Mouse (Mus musculus): ENCODE measurements around the gene Rep15. TPM values are rescaled to one million over a fixed set of nuclear protein-coding genes. Genes with fewer than 3 reads are reported as not detected.

The Rep15 gene
- total and polyA plus RNA-seq, 2 experiments from 2014 or later, result 0.49 to 0.83 TPM

DNA sequence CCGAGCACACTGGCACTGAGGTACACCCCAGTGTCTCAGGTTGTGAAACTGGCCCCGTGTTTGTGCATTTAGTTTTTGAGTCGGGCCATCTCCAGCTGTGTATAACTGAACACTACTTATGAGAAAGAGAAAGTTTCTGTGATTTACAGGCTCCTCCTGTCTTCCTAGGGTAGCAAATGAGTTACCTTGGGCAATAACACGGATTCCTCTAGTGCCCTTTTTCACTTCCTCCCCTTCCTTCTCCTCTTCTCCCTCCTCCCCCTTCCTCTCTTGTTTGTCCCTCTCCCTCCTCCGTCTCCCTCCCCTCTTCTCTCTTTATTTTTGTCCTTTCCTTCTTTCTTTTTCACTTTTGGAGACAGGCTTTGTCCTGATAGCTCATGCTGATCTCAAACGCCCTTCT lies 20.8 kb upstream of the Rep15 start:
- H3K4me2 ChIP-seq (ENCODE audit: low read depth, low read length, poor library complexity, severe bottlenecking), result no peak overlapping the region
- no peak for ATAC-seq (ENCODE audit: low FRiP score)
- no peaks in the 10 kb centered on the region for H3K4me1 ChIP-seq (ENCODE audit: insufficient read depth, low read length)
- TF ChIP-seq CTCF (IDR thresholded peaks at IDR 0.05), result no peak
- H3K36me3 ChIP-seq (ENCODE audit: insufficient read depth, low read length), result peaks cover 3% of the 10 kb centered on the region
- H3K9me3 ChIP-seq (ENCODE audit: low read length), result no peaks in the 10 kb centered on the region
- 75% methylated on average over 6 of the region's 6 CpGs for WGBS
- no peak for DNase-seq (ENCODE audit: low spot score)
- H3K9ac ChIP-seq (replicated peaks; ENCODE audit: low read length, poor library complexity, severe bottlenecking), result no peak overlapping the region
- no peaks in the 10 kb centered on the region for H3K27me3 ChIP-seq (ENCODE audit: insufficient read depth, low read length)
- H3K27ac ChIP-seq (ENCODE audit: low read depth, low read length), result no peak overlapping the region
- no peak overlapping the region for H3K4me3 ChIP-seq (ENCODE audit: low read depth, low read length)

DNA sequence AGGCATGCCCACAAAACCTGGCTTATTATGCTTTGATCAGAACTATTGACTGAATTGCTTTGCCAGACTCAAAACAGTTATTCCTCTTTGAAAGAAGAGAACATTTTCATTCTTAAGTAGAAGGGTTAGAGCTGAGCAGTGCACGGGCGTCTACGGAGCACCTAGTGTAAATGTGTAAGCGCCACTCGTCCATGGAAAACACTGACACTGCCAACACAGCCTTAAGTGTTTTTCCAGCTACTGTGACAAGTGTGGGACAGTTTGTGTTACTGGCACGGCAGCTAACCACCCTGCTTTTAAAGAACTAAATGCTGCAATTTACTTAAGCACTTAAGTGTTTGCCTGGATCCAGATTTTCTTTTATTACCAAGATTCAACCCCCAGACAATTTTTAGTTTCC lies 20.4 kb upstream of the Rep15 start:
- Histone ChIP-seq H3K27ac (ENCODE audit: low read depth, low read length) (no peak overlapping the region), H3K4me2 (ENCODE audit: low read depth, low read length, poor library complexity, severe bottlenecking) (no peak overlapping the region), H3K36me3 (ENCODE audit: insufficient read depth, low read length) (peaks cover 3% of the 10 kb centered on the region), H3K9ac (replicated peaks; ENCODE audit: low read length, poor library complexity, severe bottlenecking) (no peak overlapping the region), H3K27me3 (ENCODE audit: insufficient read depth, low read length) (no peaks in the 10 kb centered on the region), H3K9me3 (ENCODE audit: low read length) (no peaks in the 10 kb centered on the region), H3K4me1 (ENCODE audit: insufficient read depth, low read length) (no peaks in the 10 kb centered on the region), H3K4me3 (ENCODE audit: low read depth, low read length) (no peak overlapping the region)
- ATAC-seq (ENCODE audit: low FRiP score) (no peak), DNase-seq (ENCODE audit: low spot score) (no peak)
- 82% methylated on average over 6 of the region's 6 CpGs for whole genome bisulfite sequencing
- no peak for TF ChIP-seq CTCF (IDR thresholded peaks at IDR 0.05)

DNA sequence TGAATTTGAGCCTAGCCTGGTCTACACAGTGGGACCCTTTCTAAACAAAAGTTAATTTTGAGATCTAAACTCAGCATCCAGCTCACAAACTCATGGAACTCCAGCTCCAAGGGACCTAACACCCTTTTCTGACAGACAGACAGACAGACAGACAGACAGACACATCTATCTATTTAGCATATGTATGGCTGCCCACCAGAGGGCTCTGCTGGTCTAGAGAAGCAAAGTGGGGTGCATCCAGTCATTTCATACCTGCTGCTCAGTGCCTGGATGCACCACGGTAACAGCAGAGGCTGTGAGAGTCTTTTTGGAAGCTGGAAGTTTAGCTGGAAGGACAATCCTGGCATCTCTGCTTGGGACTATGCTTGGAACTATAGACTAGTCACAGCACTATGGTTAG lies 18.8 kb upstream of the Rep15 start:
- H3K9ac ChIP-seq (replicated peaks; ENCODE audit: low read length, poor library complexity, severe bottlenecking), result no peak overlapping the region
- 80% methylated on average over 1 of the region's 1 CpGs for WGBS
- peak; percentile 22 for DNase-seq (ENCODE audit: low spot score)
- no peak overlapping the region for H3K4me3 ChIP-seq (ENCODE audit: low read depth, low read length)
- peak; percentile 42; the same call in 1 of the 2 replicates for TF ChIP-seq CTCF (IDR thresholded peaks at IDR 0.05)
- no peak overlapping the region for H3K27ac ChIP-seq (ENCODE audit: low read depth, low read length)
- H3K4me2 ChIP-seq (ENCODE audit: low read depth, low read length, poor library complexity, severe bottlenecking), result no peak overlapping the region
- H3K36me3 ChIP-seq (ENCODE audit: insufficient read depth, low read length), result peaks cover 3% of the 10 kb centered on the region
- no peaks in the 10 kb centered on the region for H3K4me1 ChIP-seq (ENCODE audit: insufficient read depth, low read length)
- no peaks in the 10 kb centered on the region for H3K9me3 ChIP-seq (ENCODE audit: low read length)
- ATAC-seq (ENCODE audit: low FRiP score), result no peak
- no peaks in the 10 kb centered on the region for H3K27me3 ChIP-seq (ENCODE audit: insufficient read depth, low read length)

DNA sequence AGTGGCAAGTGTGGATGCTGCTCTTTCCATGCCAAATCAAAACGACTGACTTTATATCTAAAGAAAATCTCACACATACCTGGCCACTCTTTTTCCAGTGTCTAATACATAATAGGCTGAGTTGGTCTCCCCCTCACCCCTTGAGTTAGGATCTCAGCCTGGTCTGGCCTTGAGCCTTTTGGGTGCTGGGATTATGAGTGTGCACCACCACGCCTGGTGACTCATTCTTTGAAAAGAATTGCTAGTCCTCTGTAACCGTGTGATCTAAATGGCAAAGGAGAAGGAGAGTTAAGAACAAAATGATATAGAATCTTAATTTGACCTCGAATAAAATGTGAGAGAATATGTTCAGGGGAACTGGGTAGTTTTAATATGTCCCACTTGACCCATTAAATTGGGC lies 14.5 kb upstream of the Rep15 start:
- no peak for TF ChIP-seq CTCF (IDR thresholded peaks at IDR 0.05)
- Histone ChIP-seq H3K9me3 (ENCODE audit: low read length) (no peaks in the 10 kb centered on the region), H3K9ac (replicated peaks; ENCODE audit: low read length, poor library complexity, severe bottlenecking) (no peak overlapping the region), H3K4me1 (ENCODE audit: insufficient read depth, low read length) (no peaks in the 10 kb centered on the region), H3K27me3 (ENCODE audit: insufficient read depth, low read length) (no peaks in the 10 kb centered on the region), H3K27ac (ENCODE audit: low read depth, low read length) (no peak overlapping the region), H3K4me2 (ENCODE audit: low read depth, low read length, poor library complexity, severe bottlenecking) (no peak overlapping the region), H3K36me3 (ENCODE audit: insufficient read depth, low read length) (peaks cover 11% of the 10 kb centered on the region), H3K4me3 (ENCODE audit: low read depth, low read length) (no peak overlapping the region)
- ATAC-seq (ENCODE audit: low FRiP score) (no peak), DNase-seq (ENCODE audit: low spot score) (no peak)
- WGBS, result 90% methylated on average over 4 of the region's 4 CpGs

DNA sequence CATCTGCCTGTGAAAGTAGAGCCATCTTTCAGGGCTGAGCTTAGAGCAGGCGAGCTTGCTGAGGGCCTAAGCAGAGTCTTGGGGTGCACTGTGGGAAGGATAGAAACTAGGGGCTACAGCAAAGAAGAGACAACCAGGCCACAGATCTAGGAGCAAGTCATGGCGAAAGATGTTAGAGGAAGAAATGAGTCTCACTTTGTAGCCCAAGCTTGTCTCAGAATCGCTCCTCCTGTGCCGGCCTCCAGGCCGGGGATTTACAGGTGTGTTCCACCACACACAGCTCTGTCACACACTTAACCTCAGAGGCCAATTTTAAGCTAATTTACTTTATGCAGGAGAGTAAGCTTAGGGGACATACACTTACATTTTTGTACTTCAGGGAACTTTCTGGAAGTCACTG lies 14.0 kb upstream of the Rep15 start:
- DNase-seq (ENCODE audit: low spot score) (no peak), ATAC-seq (ENCODE audit: low FRiP score) (no peak)
- 93% methylated on average over 5 of the region's 5 CpGs for WGBS
- no peaks in the 10 kb centered on the region for H3K27me3 ChIP-seq (ENCODE audit: insufficient read depth, low read length)
- no peak overlapping the region for H3K9ac ChIP-seq (replicated peaks; ENCODE audit: low read length, poor library complexity, severe bottlenecking)
- H3K9me3 ChIP-seq (ENCODE audit: low read length), result no peaks in the 10 kb centered on the region
- no peaks in the 10 kb centered on the region for H3K4me1 ChIP-seq (ENCODE audit: insufficient read depth, low read length)
- H3K27ac ChIP-seq (ENCODE audit: low read depth, low read length), result no peak overlapping the region
- no peak for TF ChIP-seq CTCF (IDR thresholded peaks at IDR 0.05)
- no peak overlapping the region for H3K4me3 ChIP-seq (ENCODE audit: low read depth, low read length)
- peaks cover 11% of the 10 kb centered on the region for H3K36me3 ChIP-seq (ENCODE audit: insufficient read depth, low read length)
- no peak overlapping the region for H3K4me2 ChIP-seq (ENCODE audit: low read depth, low read length, poor library complexity, severe bottlenecking)

DNA sequence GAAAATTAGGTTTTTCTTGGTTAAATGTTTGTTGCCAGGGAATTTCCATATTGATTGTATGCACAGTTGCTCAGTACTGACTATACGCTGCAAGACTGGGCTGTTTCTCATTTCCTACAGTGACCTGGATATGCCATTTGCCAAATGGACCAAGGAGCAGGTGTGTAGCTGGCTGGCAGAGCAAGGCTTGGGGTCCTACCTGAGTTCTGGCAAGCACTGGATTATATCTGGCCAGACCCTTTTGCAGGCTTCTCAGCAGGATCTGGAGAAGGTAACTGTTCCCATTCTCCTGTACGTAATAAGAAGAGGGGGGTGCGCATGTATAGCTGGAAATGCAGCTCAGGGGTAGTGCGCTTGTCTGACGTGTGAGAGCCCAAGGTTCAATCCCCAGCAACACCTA lies 11.2 kb upstream of the Rep15 start:
- ATAC-seq (ENCODE audit: low FRiP score), result no peak
- H3K4me1 ChIP-seq (ENCODE audit: insufficient read depth, low read length), result no peaks in the 10 kb centered on the region

More for the DNA sequence above, 11.2 kb upstream of the Rep15 start:
- no peak overlapping the region for H3K9ac ChIP-seq (replicated peaks; ENCODE audit: low read length, poor library complexity, severe bottlenecking)
- TF ChIP-seq CTCF (IDR thresholded peaks at IDR 0.05), result no peak
- 97% methylated on average over 5 of the region's 5 CpGs for WGBS
- no peaks in the 10 kb centered on the region for H3K9me3 ChIP-seq (ENCODE audit: low read length)
- no peak overlapping the region for H3K27ac ChIP-seq (ENCODE audit: low read depth, low read length)
- DNase-seq (ENCODE audit: low spot score), result no peak
- peaks cover 8% of the 10 kb centered on the region for H3K36me3 ChIP-seq (ENCODE audit: insufficient read depth, low read length)
- H3K27me3 ChIP-seq (ENCODE audit: insufficient read depth, low read length), result no peaks in the 10 kb centered on the region
- H3K4me2 ChIP-seq (ENCODE audit: low read depth, low read length, poor library complexity, severe bottlenecking), result no peak overlapping the region
- no peak overlapping the region for H3K4me3 ChIP-seq (ENCODE audit: low read depth, low read length)
